Mouse (Mus musculus) lung, embryonic 15.5 days (tissue): ENCODE measurements around the gene Gm9936. TPM values are rescaled to one million over a fixed set of nuclear protein-coding genes. Genes with fewer than 3 reads are reported as not detected.
"Not testable (repeated sequence)": the region's sequence is repeated elsewhere in the genome, so short reads cannot be mapped to it uniquely, and the experiment has no call there.

Experiments used
- ATAC-seq: fragments of 200-750 bp; cut with Nextera tagmentation; 2 replicates; pipeline ENCODE4 v1.8.0; 2017; ENCODE audit warnings: moderate number of reproducible peaks, borderline replicate concordance; ENCODE audit not compliant: low FRiP score, low TSS enrichment; ENCODE audit errors: extremely low read depth
- H3K27ac ChIP-seq: fragments of 300-500 bp; sonication (generic); 2 replicates; pipeline ENCODE4 v1.5.1; 2015; ENCODE audit warnings: moderate library complexity, mild to moderate bottlenecking, inconsistent platforms
- H3K27me3 ChIP-seq: fragments of 300-500 bp; sonication (generic); 2 replicates; pipeline ENCODE4 v1.6.1; 2015; ENCODE audit warnings: inconsistent platforms
- H3K36me3 ChIP-seq: fragments of 300-500 bp; sonication (generic); 2 replicates; pipeline ENCODE4 v1.6.1; 2015; ENCODE audit warnings: inconsistent platforms
- H3K4me1 ChIP-seq: fragments of 300-500 bp; sonication (generic); 2 replicates; pipeline ENCODE4 v1.6.1; 2015; ENCODE audit warnings: inconsistent platforms
- H3K4me2 ChIP-seq: fragments of 300-500 bp; sonication (generic); 2 replicates; pipeline ENCODE4 v1.6.1; 2015; ENCODE audit warnings: inconsistent platforms, mild to moderate bottlenecking, moderate library complexity
- H3K4me3 ChIP-seq: fragments of 300-500 bp; sonication (generic); 2 replicates; pipeline ENCODE4 v1.5.1; 2015; ENCODE audit warnings: mild to moderate bottlenecking, inconsistent platforms
- H3K9ac ChIP-seq: fragments of 300-500 bp; sonication (generic); 2 replicates; pipeline ENCODE4 v1.6.1; 2015; ENCODE audit warnings: inconsistent platforms
- H3K9me3 ChIP-seq: fragments of 300-500 bp; sonication (generic); 2 replicates; pipeline ENCODE4 v1.6.1; 2016; ENCODE audit warnings: inconsistent platforms
- WGBS: fragments of 180-500 bp; shearing (Covaris S2); methylation state at CpG from one replicate; pipeline ENCODE4 v1.1.7; 2015; 5-methylcytosine and 5-hydroxymethylcytosine counted together
- polyA plus RNA-seq: library from polyadenylated mRNA; unstranded; fragments of >200 nt; fragmentation: Nextera tagmentation; extraction: Ambion mirVana; gene quantifications from 2 replicates; pipeline ENCODE4 v1.2.1, GENCODE M21; 2015

The Gm9936 gene
- not detected in 2 replicates for polyA plus RNA-seq

GRCm38 (mm10) chr5:114858582-114858981, at the start of gene Gm9936:
Gm9936 (minus strand) TSS chr5:114858682.
- WGBS = 62% methylated on average over 12 of the region's 12 CpGs
- Histone ChIP-seq H3K27ac (no peak within 1 kb of the TSS), H3K9ac (no peak within 1 kb of the TSS; the same call in 1 of the 2 replicates), H3K36me3 (no peaks in the 10 kb centered on the region), H3K4me1 (0 out of 2 replicates have a peak, but pooled peaks cover 3% of the 10 kb centered on the region), H3K4me2 (peak within 1 kb of the TSS; percentile 52), H3K4me3 (peak within 1 kb of the TSS; percentile 21), H3K27me3 (peaks cover 36% of the 10 kb centered on the region), H3K9me3 (no peaks in the 10 kb centered on the region)
- no peak for ATAC-seq

DNA sequence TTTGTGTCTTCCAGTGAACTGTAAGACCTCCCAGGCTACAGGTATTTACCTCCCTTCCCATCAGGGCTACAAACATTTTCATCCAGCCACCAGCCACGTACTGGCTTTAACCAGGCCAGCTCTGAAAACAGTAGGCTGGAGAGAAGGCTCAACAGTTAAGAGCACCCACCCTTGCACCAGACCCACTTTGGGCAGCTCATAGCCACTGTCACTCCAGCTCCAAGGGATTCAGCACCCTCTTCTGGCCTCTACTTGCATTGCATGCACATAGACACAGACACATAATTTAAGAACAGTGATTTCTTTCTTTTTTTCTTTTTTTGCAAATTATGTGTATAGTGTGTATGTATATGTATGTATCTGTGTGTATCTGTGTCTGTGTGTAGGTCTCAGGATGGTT, 43.9 kb upstream of the Gm9936 start:
- WGBS = 33% methylated on average over 1 of the region's 1 CpGs
- no peak overlapping the region for H3K4me3 ChIP-seq
- H3K4me1 ChIP-seq = 0 out of 2 replicates have a peak, but pooled peaks cover 5% of the 10 kb centered on the region
- no peaks in the 10 kb centered on the region for H3K9me3 ChIP-seq
- ATAC-seq = no peak
- no peaks in the 10 kb centered on the region for H3K27me3 ChIP-seq
- no peaks in the 10 kb centered on the region for H3K36me3 ChIP-seq
- no peak overlapping the region for H3K4me2 ChIP-seq
- no peak overlapping the region for H3K27ac ChIP-seq
- no peak overlapping the region for H3K9ac ChIP-seq

- ATAC-seq = no peak
- no peak overlapping the region for H3K9ac ChIP-seq
- no peak overlapping the region for H3K4me2 ChIP-seq
- no peak overlapping the region for H3K27ac ChIP-seq
- H3K4me1 ChIP-seq = peaks cover 13% of the 10 kb centered on the region; the same call in 1 of the 2 replicates
- WGBS = 66% methylated on average over 7 of the region's 7 CpGs
- H3K27me3 ChIP-seq = no peaks in the 10 kb centered on the region
- no peak overlapping the region for H3K4me3 ChIP-seq
- H3K9me3 ChIP-seq = no peaks in the 10 kb centered on the region
- H3K36me3 ChIP-seq = no peaks in the 10 kb centered on the region
These were observed 40.4 kb upstream of the Gm9936 start for GRCm38 (mm10) chr5:114898857-114899256.

DNA sequence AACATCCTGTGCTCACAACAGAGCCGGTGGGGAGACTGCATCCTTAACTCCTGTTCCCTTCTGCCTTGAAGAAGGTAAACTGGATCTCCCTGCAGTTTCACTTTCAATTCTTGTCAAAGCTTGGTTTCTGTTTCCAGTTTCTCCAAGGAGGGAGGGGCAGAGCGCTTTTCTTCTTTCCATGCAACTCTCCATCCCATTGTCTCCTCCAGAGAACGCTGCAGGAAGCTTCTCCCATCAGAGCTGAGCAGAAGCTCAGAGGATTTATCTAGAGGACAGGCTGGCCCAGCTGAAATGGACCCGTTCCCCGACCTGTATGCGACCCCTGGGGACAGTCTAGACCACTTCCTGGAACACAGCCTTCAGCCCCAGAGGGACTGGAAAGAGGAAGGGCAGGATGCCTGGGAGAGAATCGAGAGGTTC, 38.9 kb upstream of the Gm9936 start:
- Histone ChIP-seq H3K27ac (no peak overlapping the region), H3K9me3 (no peaks in the 10 kb centered on the region), H3K9ac (peak overlapping the region; percentile 21; the same call in 1 of the 2 replicates), H3K4me3 (peak overlapping the region; percentile 32), H3K27me3 (no peaks in the 10 kb centered on the region), H3K4me2 (peak overlapping the region; percentile 49), H3K4me1 (peaks cover 13% of the 10 kb centered on the region; the same call in 1 of the 2 replicates), H3K36me3 (no peaks in the 10 kb centered on the region)
- 8% methylated on average over 7 of the region's 7 CpGs for WGBS
- ATAC-seq = no peak

- Histone ChIP-seq H3K4me2 (peak within 1 kb of the TSS; percentile 49), H3K4me1 (peaks cover 13% of the 10 kb centered on the region; the same call in 1 of the 2 replicates), H3K9me3 (no peaks in the 10 kb centered on the region), H3K27me3 (no peaks in the 10 kb centered on the region), H3K36me3 (no peaks in the 10 kb centered on the region), H3K4me3 (peak within 1 kb of the TSS; percentile 32), H3K27ac (no peak within 1 kb of the TSS), H3K9ac (peak within 1 kb of the TSS; percentile 21; the same call in 1 of the 2 replicates)
- 51% methylated on average over 13 of the region's 13 CpGs for WGBS
- ATAC-seq = no peak
These were observed 38.3 kb upstream of the Gm9936 start, which contains the start of gene Oasl2 for GRCm38 (mm10) chr5:114896688-114897373. Oasl2 (plus strand) TSS chr5:114896936.

DNA sequence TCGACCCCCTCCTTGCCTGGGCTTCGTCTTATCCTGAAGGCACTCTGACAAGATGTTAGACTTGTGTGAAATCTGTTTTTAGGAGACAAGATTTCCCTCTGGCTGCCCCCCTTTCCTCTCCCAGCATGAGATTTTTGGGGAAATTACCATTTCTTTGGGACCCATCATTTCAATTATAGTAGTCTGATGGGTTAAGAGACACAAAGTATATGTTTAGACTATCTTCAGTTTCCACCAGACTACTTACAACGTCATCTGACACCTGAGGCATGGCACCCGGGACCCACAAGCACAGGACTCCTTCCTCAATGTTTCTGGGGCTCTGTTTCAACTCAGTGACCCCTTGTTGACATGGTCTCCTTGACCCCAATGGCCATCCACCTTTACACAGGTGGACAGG, 37.1 kb upstream of the Gm9936 start:
- Histone ChIP-seq H3K27me3 (no peaks in the 10 kb centered on the region), H3K9ac (no peak overlapping the region), H3K27ac (no peak overlapping the region), H3K4me3 (no peak overlapping the region), H3K36me3 (no peaks in the 10 kb centered on the region), H3K9me3 (no peaks in the 10 kb centered on the region), H3K4me1 (peaks cover 13% of the 10 kb centered on the region; the same call in 1 of the 2 replicates), H3K4me2 (no peak overlapping the region)
- 70% methylated on average over 4 of the region's 4 CpGs for WGBS
- no peak for ATAC-seq

- H3K4me3 ChIP-seq = no peak overlapping the region
- H3K4me2 ChIP-seq = no peak overlapping the region
- ATAC-seq = no peak
- H3K4me1 ChIP-seq = no peaks in the 10 kb centered on the region
- no peaks in the 10 kb centered on the region for H3K36me3 ChIP-seq
- H3K9ac ChIP-seq = no peak overlapping the region
- no peaks in the 10 kb centered on the region for H3K27me3 ChIP-seq
- WGBS = 80% methylated on average over 2 of the region's 2 CpGs
- H3K27ac ChIP-seq = no peak overlapping the region
- H3K9me3 ChIP-seq = no peaks in the 10 kb centered on the region
These were observed 30.5 kb upstream of the Gm9936 start for GRCm38 (mm10) chr5:114888995-114889394.

GRCm38 (mm10) chr5:114886801-114887200, 28.3 kb upstream of the Gm9936 start:
- WGBS = 73% methylated on average over 6 of the region's 6 CpGs
- H3K36me3 ChIP-seq = no peaks in the 10 kb centered on the region
- H3K4me3 ChIP-seq = no peak overlapping the region
- no peaks in the 10 kb centered on the region for H3K4me1 ChIP-seq
- H3K9ac ChIP-seq = no peak overlapping the region
- H3K9me3 ChIP-seq = no peaks in the 10 kb centered on the region
- H3K4me2 ChIP-seq = no peak overlapping the region
- no peak for ATAC-seq
- H3K27me3 ChIP-seq = no peaks in the 10 kb centered on the region
- no peak overlapping the region for H3K27ac ChIP-seq

GRCm38 (mm10) chr5:114883022-114883421, 24.5 kb upstream of the Gm9936 start:
- Histone ChIP-seq H3K36me3 (no peaks in the 10 kb centered on the region), H3K9me3 (no peaks in the 10 kb centered on the region), H3K27me3 (no peaks in the 10 kb centered on the region), H3K27ac (no peak overlapping the region), H3K4me2 (no peak overlapping the region), H3K9ac (no peak overlapping the region), H3K4me1 (no peaks in the 10 kb centered on the region), H3K4me3 (no peak overlapping the region)
- ATAC-seq = no peak; the same call in 1 of the 2 replicates
- 69% methylated on average over 11 of the region's 11 CpGs for WGBS

DNA sequence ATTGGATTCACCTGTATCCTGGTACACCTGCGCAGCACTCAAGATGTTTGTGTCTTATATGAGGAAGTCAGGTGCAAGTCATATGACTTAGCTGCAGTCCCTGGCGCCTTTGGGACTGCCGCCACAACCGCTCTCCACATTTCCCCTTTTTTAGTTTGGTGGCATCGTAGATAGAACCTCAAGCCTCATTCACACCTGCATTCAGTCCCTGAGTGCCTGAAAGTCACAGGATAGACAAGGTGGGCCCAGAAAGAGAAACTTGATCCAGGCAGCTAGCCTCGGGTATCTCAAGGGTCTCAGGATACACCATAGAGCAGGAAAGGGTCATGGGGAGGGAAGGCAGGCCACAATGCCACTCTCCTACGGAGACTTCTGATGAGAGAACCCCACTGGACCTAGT, 23.8 kb upstream of the Gm9936 start:
- not testable (repeated sequence) for ATAC-seq, H3K4me3 ChIP-seq, H3K4me2 ChIP-seq, H3K27ac ChIP-seq, H3K9ac ChIP-seq, H3K9me3 ChIP-seq, H3K36me3 ChIP-seq, H3K4me1 ChIP-seq, H3K27me3 ChIP-seq
- 73% methylated on average over 6 of the region's 7 CpGs for WGBS

GRCm38 (mm10) chr5:114879399-114879798, 20.9 kb upstream of the Gm9936 start:
- ATAC-seq = no peak
- no peaks in the 10 kb centered on the region for H3K9me3 ChIP-seq
- H3K4me2 ChIP-seq = no peak overlapping the region
- H3K27me3 ChIP-seq = no peaks in the 10 kb centered on the region
- no peaks in the 10 kb centered on the region for H3K36me3 ChIP-seq
- no peak overlapping the region for H3K9ac ChIP-seq
- no peaks in the 10 kb centered on the region for H3K4me1 ChIP-seq
- no peak overlapping the region for H3K27ac ChIP-seq
- WGBS = 26% methylated on average over 10 of the region's 13 CpGs
- no peak overlapping the region for H3K4me3 ChIP-seq

- no peaks in the 10 kb centered on the region for H3K36me3 ChIP-seq
- H3K27me3 ChIP-seq = 0 out of 2 replicates have a peak, but pooled peaks cover under 1% of the 10 kb centered on the region
- WGBS = 69% methylated on average over 7 of the region's 7 CpGs
These were observed 19.0 kb upstream of the Gm9936 start for GRCm38 (mm10) chr5:114877487-114877886.

More at GRCm38 (mm10) chr5:114877487-114877886, 19.0 kb upstream of the Gm9936 start:
- no peak for ATAC-seq
- Histone ChIP-seq H3K4me3 (no peak overlapping the region), H3K9ac (no peak overlapping the region), H3K4me1 (no peaks in the 10 kb centered on the region), H3K27ac (no peak overlapping the region), H3K9me3 (no peaks in the 10 kb centered on the region), H3K4me2 (no peak overlapping the region)
